Mouse (Mus musculus) adrenal gland, postnatal 10 days (tissue): ENCODE measurements around the gene Gm11099. TPM values are rescaled to one million over a fixed set of nuclear protein-coding genes. Genes with fewer than 3 reads are reported as not detected.

Source experiments
- DNase-seq: peaks from one replicate; pipeline ENCODE4 v3.0.0; 2021; ENCODE audit warnings: mixed read lengths
- long read RNA-seq, 2 experiments: library from polyadenylated mRNA; stranded (forward); transcript quantifications; one replicate each; pipeline ENCODE4 v2.0.0; 2021
- total RNA-seq, 2 experiments: library from RNA; stranded (reverse); gene quantifications; 2 replicates each; pipeline ENCODE4 v1.2.3; 2021

Gm11099 gene
- not detected for total RNA-seq
- long read RNA-seq, experiment 1 = 0 reads
- long read RNA-seq, experiment 2 = 0 reads

GRCm38 (mm10) chr2:58859134-58859533 is at the start of gene Gm11099:
TSS of gene Gm11099 (plus strand) at chr2:58859434.
- no peak for DNase-seq

- no peak for DNase-seq
These were observed 46.3 kb upstream of the Gm11099 start for GRCm38 (mm10) chr2:58812941-58813340.

GRCm38 (mm10) chr2:58828910-58829600 is 30.2 kb upstream of the Gm11099 start:
- no peak for DNase-seq

- DNase-seq = peak; percentile 25
These were observed 29.1 kb upstream of the Gm11099 start for GRCm38 (mm10) chr2:58829981-58830742.

- no peak for DNase-seq
These were observed 26.8 kb upstream of the Gm11099 start for GRCm38 (mm10) chr2:58832253-58832980.

- DNase-seq = no peak
These were observed 18.2 kb upstream of the Gm11099 start for GRCm38 (mm10) chr2:58841021-58841420.

GRCm38 (mm10) chr2:58842443-58842842 is 16.8 kb upstream of the Gm11099 start:
- DNase-seq = no peak

- DNase-seq = peak; percentile 18
These were observed 14.7 kb upstream of the Gm11099 start for GRCm38 (mm10) chr2:58844499-58844898.

GRCm38 (mm10) chr2:58879876-58880275 is 20.6 kb downstream of the Gm11099 start:
- no peak for DNase-seq

GRCm38 (mm10) chr2:58905057-58905456 is 45.8 kb downstream of the Gm11099 start:
- no peak for DNase-seq

GRCm38 (mm10) chr2:58906814-58907516 is 47.7 kb downstream of the Gm11099 start:
- peak; percentile 3 for DNase-seq

- no peak for DNase-seq
These were observed 53.1 kb downstream of the Gm11099 start for GRCm38 (mm10) chr2:58912339-58912738.

GRCm38 (mm10) chr2:58918351-58918750 is 59.1 kb downstream of the Gm11099 start:
- no peak for DNase-seq

GRCm38 (mm10) chr2:58925551-58925950 is 66.3 kb downstream of the Gm11099 start:
- no peak for DNase-seq

- DNase-seq = no peak
These were observed 82.1 kb downstream of the Gm11099 start for GRCm38 (mm10) chr2:58941361-58941760.

GRCm38 (mm10) chr2:58948796-58949195 is 89.6 kb downstream of the Gm11099 start:
- no peak for DNase-seq

GRCm38 (mm10) chr2:58952101-58952500 is 92.9 kb downstream of the Gm11099 start:
- DNase-seq = no peak

GRCm38 (mm10) chr2:58956351-58956750 is 97.1 kb downstream of the Gm11099 start:
- DNase-seq = no peak

- DNase-seq = no peak
These were observed 97.6 kb downstream of the Gm11099 start for GRCm38 (mm10) chr2:58956770-58957300.
